Mouse (Mus musculus): ENCODE measurements around the gene Epdr1. TPM values are rescaled to one million over a fixed set of nuclear protein-coding genes. Genes with fewer than 3 reads are reported as not detected.

The Epdr1 gene
- 17.7 and 17.9 TPM in 2 replicates for polyA plus RNA-seq (2014; fragmentation: Nextera tagmentation; extraction: Ambion mirVana)

GRCm38 (mm10) chr13:19619216-19619927, at the start of gene Epdr1:
Epdr1 (minus strand) TSS chr13:19619927.
- peak; percentile 91 for DNase-seq

GRCm38 (mm10) chr13:19668355-19669140, 48.8 kb upstream of the Epdr1 start:
- Histone ChIP-seq H3K9me3 (ENCODE audit: control insufficient read depth, low read length) (no peaks in the 10 kb centered on the region), H3K9ac (replicated peaks; ENCODE audit: low read length) (no peak overlapping the region), H3K4me2 (ENCODE audit: low read length) (no peak overlapping the region), H3K27me3 (ENCODE audit: control insufficient read depth, insufficient read depth, low read length) (no peaks in the 10 kb centered on the region), H3K4me1 (ENCODE audit: control insufficient read depth, insufficient read depth, low read length) (no peaks in the 10 kb centered on the region), H3K4me3 (replicated peaks; ENCODE audit: low read depth, low read length) (no peak overlapping the region), H3K27ac (replicated peaks; ENCODE audit: low read depth, low read length) (no peak overlapping the region), H3K36me3 (ENCODE audit: control insufficient read depth, insufficient read depth, low read length) (no peaks in the 10 kb centered on the region)
- no peak for ATAC-seq (ENCODE audit: low FRiP score, low TSS enrichment)
- DNase-seq: no peak
- 73% methylated on average over 4 of the region's 4 CpGs for WGBS

More at GRCm38 (mm10) chr13:19619216-19619927, at the start of gene Epdr1:
- no peaks in the 10 kb centered on the region for H3K36me3 ChIP-seq (ENCODE audit: control insufficient read depth, insufficient read depth, low read length)
- H3K27ac ChIP-seq (replicated peaks; ENCODE audit: low read depth, low read length): peak within 1 kb of the TSS; percentile 91
- H3K4me2 ChIP-seq (ENCODE audit: low read length): peak within 1 kb of the TSS; percentile 62
- H3K9ac ChIP-seq (replicated peaks; ENCODE audit: low read length): peak within 1 kb of the TSS; percentile 92
- H3K4me3 ChIP-seq (replicated peaks; ENCODE audit: low read depth, low read length): peak within 1 kb of the TSS; percentile 88
- ATAC-seq (ENCODE audit: low FRiP score, low TSS enrichment): peak; percentile 87
- no peaks in the 10 kb centered on the region for H3K9me3 ChIP-seq (ENCODE audit: control insufficient read depth, low read length)
- peaks cover 11% of the 10 kb centered on the region; the same call in 1 of the 2 replicates for H3K4me1 ChIP-seq (ENCODE audit: control insufficient read depth, insufficient read depth, low read length)
- under 1% methylated on average over 46 of the region's 46 CpGs for WGBS
- no peaks in the 10 kb centered on the region for H3K27me3 ChIP-seq (ENCODE audit: control insufficient read depth, insufficient read depth, low read length)

DNA sequence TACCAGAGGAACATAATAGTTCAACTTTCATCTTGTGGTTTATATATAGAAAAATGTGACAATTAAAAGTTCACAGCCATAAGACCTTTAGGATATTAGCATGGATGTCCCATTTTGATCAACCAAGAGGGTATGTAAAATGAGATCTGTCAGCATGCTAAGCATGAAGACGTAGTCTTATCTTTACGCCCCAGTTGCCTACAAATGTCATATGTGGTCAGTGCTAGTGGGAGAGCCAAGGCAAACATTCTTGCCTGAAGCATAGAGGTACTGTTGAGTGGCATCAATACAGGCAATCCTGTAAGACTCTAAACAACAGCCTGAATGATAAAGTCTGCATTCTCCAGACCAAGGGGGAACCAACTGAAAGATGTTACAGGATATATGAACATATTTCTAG, 32.7 kb upstream of the Epdr1 start:
- WGBS: 86% methylated on average over 2 of the region's 2 CpGs
- Histone ChIP-seq H3K9me3 (ENCODE audit: control insufficient read depth, low read length) (no peaks in the 10 kb centered on the region), H3K4me3 (replicated peaks; ENCODE audit: low read depth, low read length) (no peak overlapping the region), H3K36me3 (ENCODE audit: control insufficient read depth, insufficient read depth, low read length) (no peaks in the 10 kb centered on the region), H3K27ac (replicated peaks; ENCODE audit: low read depth, low read length) (no peak overlapping the region), H3K4me2 (ENCODE audit: low read length) (no peak overlapping the region), H3K4me1 (ENCODE audit: control insufficient read depth, insufficient read depth, low read length) (no peaks in the 10 kb centered on the region), H3K27me3 (ENCODE audit: control insufficient read depth, insufficient read depth, low read length) (no peaks in the 10 kb centered on the region), H3K9ac (replicated peaks; ENCODE audit: low read length) (no peak overlapping the region)
- no peak for ATAC-seq (ENCODE audit: low FRiP score, low TSS enrichment)
- no peak for DNase-seq

- Histone ChIP-seq H3K4me2 (ENCODE audit: low read length) (no peak overlapping the region), H3K27me3 (ENCODE audit: control insufficient read depth, insufficient read depth, low read length) (no peaks in the 10 kb centered on the region), H3K27ac (replicated peaks; ENCODE audit: low read depth, low read length) (no peak overlapping the region), H3K36me3 (ENCODE audit: control insufficient read depth, insufficient read depth, low read length) (no peaks in the 10 kb centered on the region), H3K4me3 (replicated peaks; ENCODE audit: low read depth, low read length) (no peak overlapping the region), H3K9me3 (ENCODE audit: control insufficient read depth, low read length) (no peaks in the 10 kb centered on the region), H3K4me1 (ENCODE audit: control insufficient read depth, insufficient read depth, low read length) (no peaks in the 10 kb centered on the region), H3K9ac (replicated peaks; ENCODE audit: low read length) (no peak overlapping the region)
- DNase-seq (no peak), ATAC-seq (ENCODE audit: low FRiP score, low TSS enrichment) (no peak)
- WGBS: 99% methylated on average over 2 of the region's 2 CpGs
Measured at GRCm38 (mm10) chr13:19649824-19650223, 30.1 kb upstream of the Epdr1 start.

GRCm38 (mm10) chr13:19644225-19644624, 24.5 kb upstream of the Epdr1 start:
- no peak overlapping the region for H3K9ac ChIP-seq (replicated peaks; ENCODE audit: low read length)
- no peaks in the 10 kb centered on the region for H3K9me3 ChIP-seq (ENCODE audit: control insufficient read depth, low read length)
- no peak overlapping the region for H3K4me3 ChIP-seq (replicated peaks; ENCODE audit: low read depth, low read length)
- H3K4me1 ChIP-seq (ENCODE audit: control insufficient read depth, insufficient read depth, low read length): no peaks in the 10 kb centered on the region
- 82% methylated on average over 2 of the region's 2 CpGs for WGBS
- ATAC-seq (ENCODE audit: low FRiP score, low TSS enrichment) (no peak), DNase-seq (peak; percentile 45)
- H3K27ac ChIP-seq (replicated peaks; ENCODE audit: low read depth, low read length): no peak overlapping the region
- H3K36me3 ChIP-seq (ENCODE audit: control insufficient read depth, insufficient read depth, low read length): no peaks in the 10 kb centered on the region
- no peaks in the 10 kb centered on the region for H3K27me3 ChIP-seq (ENCODE audit: control insufficient read depth, insufficient read depth, low read length)
- no peak overlapping the region for H3K4me2 ChIP-seq (ENCODE audit: low read length)

DNA sequence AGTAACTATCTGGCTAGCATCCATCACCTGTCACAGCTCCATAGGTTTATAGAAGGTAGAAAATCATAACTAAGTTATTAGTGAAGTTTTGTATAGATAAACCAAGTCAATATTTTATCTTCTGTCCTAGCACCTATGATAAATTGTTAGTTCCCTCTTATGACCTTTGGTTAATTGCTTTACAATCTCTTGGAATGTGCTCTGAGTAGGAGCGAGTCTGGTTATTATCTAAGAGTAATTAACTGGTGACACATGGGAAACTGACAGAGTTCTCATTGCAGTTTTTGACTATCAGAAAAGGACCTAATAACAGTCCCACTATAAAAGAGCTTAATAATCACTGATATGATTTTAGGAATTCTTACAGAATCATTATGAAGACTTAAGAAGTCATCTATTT, 23.8 kb upstream of the Epdr1 start:
- 89% methylated on average over 1 of the region's 1 CpGs for WGBS

GRCm38 (mm10) chr13:19640203-19640851, 20.6 kb upstream of the Epdr1 start:
- ATAC-seq (ENCODE audit: low FRiP score, low TSS enrichment): peak; percentile 11; the same call in 1 of the 2 replicates
- Histone ChIP-seq H3K27ac (replicated peaks; ENCODE audit: low read depth, low read length) (no peak overlapping the region), H3K9ac (replicated peaks; ENCODE audit: low read length) (no peak overlapping the region), H3K27me3 (ENCODE audit: control insufficient read depth, insufficient read depth, low read length) (no peaks in the 10 kb centered on the region), H3K4me2 (ENCODE audit: low read length) (no peak overlapping the region), H3K4me1 (ENCODE audit: control insufficient read depth, insufficient read depth, low read length) (no peaks in the 10 kb centered on the region), H3K9me3 (ENCODE audit: control insufficient read depth, low read length) (no peaks in the 10 kb centered on the region), H3K4me3 (replicated peaks; ENCODE audit: low read depth, low read length) (no peak overlapping the region), H3K36me3 (ENCODE audit: control insufficient read depth, insufficient read depth, low read length) (no peaks in the 10 kb centered on the region)
- WGBS: 88% methylated on average over 2 of the region's 2 CpGs
- peak; percentile 72 for DNase-seq

More for the DNA sequence above, 23.8 kb upstream of the Epdr1 start:
- H3K9me3 ChIP-seq (ENCODE audit: control insufficient read depth, low read length): no peaks in the 10 kb centered on the region
- H3K36me3 ChIP-seq (ENCODE audit: control insufficient read depth, insufficient read depth, low read length): no peaks in the 10 kb centered on the region
- no peaks in the 10 kb centered on the region for H3K27me3 ChIP-seq (ENCODE audit: control insufficient read depth, insufficient read depth, low read length)
- no peak overlapping the region for H3K9ac ChIP-seq (replicated peaks; ENCODE audit: low read length)
- H3K4me2 ChIP-seq (ENCODE audit: low read length): no peak overlapping the region
- no peak for DNase-seq
- ATAC-seq (ENCODE audit: low FRiP score, low TSS enrichment): no peak
- no peaks in the 10 kb centered on the region for H3K4me1 ChIP-seq (ENCODE audit: control insufficient read depth, insufficient read depth, low read length)
- no peak overlapping the region for H3K27ac ChIP-seq (replicated peaks; ENCODE audit: low read depth, low read length)
- no peak overlapping the region for H3K4me3 ChIP-seq (replicated peaks; ENCODE audit: low read depth, low read length)

DNA sequence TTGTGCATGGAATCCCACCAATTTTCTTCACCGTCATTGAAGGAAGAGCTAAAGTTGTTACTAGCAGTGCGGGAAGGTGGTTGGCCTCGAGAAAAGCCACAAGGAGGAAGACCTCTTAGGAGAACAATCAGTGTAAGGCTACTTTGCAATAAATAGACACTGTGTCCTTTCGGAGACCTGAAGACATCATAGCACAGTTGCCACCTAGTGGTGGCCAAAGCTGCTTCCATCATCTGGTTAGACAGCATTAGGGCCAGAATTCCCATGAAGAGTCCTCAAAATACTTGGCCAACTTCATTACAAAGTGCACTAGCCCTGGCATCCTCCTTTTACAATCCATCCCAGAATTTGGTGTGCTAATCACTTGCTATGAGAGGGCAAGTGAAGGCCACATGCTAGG, 16.4 kb upstream of the Epdr1 start:
- DNase-seq (peak; percentile 57), ATAC-seq (ENCODE audit: low FRiP score, low TSS enrichment) (no peak; the same call in 1 of the 2 replicates)
- H3K4me2 ChIP-seq (ENCODE audit: low read length): no peak overlapping the region
- WGBS: 71% methylated on average over 4 of the region's 4 CpGs
- no peaks in the 10 kb centered on the region for H3K27me3 ChIP-seq (ENCODE audit: control insufficient read depth, insufficient read depth, low read length)
- no peak overlapping the region for H3K9ac ChIP-seq (replicated peaks; ENCODE audit: low read length)
- H3K36me3 ChIP-seq (ENCODE audit: control insufficient read depth, insufficient read depth, low read length): no peaks in the 10 kb centered on the region
- no peaks in the 10 kb centered on the region for H3K9me3 ChIP-seq (ENCODE audit: control insufficient read depth, low read length)
- H3K27ac ChIP-seq (replicated peaks; ENCODE audit: low read depth, low read length): no peak overlapping the region
- no peak overlapping the region for H3K4me3 ChIP-seq (replicated peaks; ENCODE audit: low read depth, low read length)
- H3K4me1 ChIP-seq (ENCODE audit: control insufficient read depth, insufficient read depth, low read length): no peaks in the 10 kb centered on the region

All from midbrain, embryonic 14.5 days (tissue).